In genomic region chr4:39699347-39699746, GRCm38 (mm10) we compare ENCODE assay signal across 19 mouse cellular contexts.
"Had no signal": no experiment of that assay in that cellular context is flagged by ENCODE, and none has a peak within 500 bp of the region (broad histone marks: within the 10 kb centered on the region; RNA-seq: fewer than 3 reads in every experiment).

No protein-coding gene starts in this region.

- ATAC-seq: midbrain, embryonic 16.5 days had no signal

- H3K4me3 ChIP-seq: midbrain, embryonic 10.5 days; midbrain, embryonic 12.5 days; myocyte; neural tube, embryonic 13.5 days; neural tube, embryonic 15.5 days; stomach, embryonic 15.5 days had no signal

- H3K27ac ChIP-seq: midbrain, embryonic 10.5 days; midbrain, embryonic 12.5 days; neural tube, embryonic 13.5 days; neural tube, embryonic 15.5 days; stomach, embryonic 15.5 days; stomach, postnatal 0 days had no signal

- DNase-seq: lung, adult 18-20 months; lung, embryonic 14.5 days; lung, postnatal 10 days; lung, postnatal 4 days; midbrain, embryonic 14.5 days; retina, postnatal 1 day; right cerebral cortex, postnatal 25 days; right cerebral cortex, postnatal 4 days; thymus, adult 18-20 months; thymus, postnatal 14 days; thymus, postnatal 36 days had no signal
